Mouse (Mus musculus) erythroblast, embryonic 14.5 days (primary cell): ENCODE data around the gene P2ry10b. TPM values are rescaled to one million over a fixed set of nuclear protein-coding genes. Genes with fewer than 3 reads are reported as not detected.

Source experiments
- H3K27me3 ChIP-seq: 2 replicates; pipeline ENCODE4 v1.6.1; 2012; ENCODE audit warnings: inconsistent platforms; ENCODE audit not compliant: control insufficient read depth
- H3K36me3 ChIP-seq: 2 replicates; pipeline ENCODE4 v1.6.1; 2012; ENCODE audit warnings: mild to moderate bottlenecking, inconsistent platforms; ENCODE audit not compliant: control insufficient read depth
- H3K4me1 ChIP-seq: 2 replicates; pipeline ENCODE4 v1.6.1; 2012; ENCODE audit warnings: inconsistent platforms; ENCODE audit not compliant: control insufficient read depth
- H3K4me3 ChIP-seq: replicated peaks from 2 replicates; pipeline ENCODE3; 2012; ENCODE audit warnings: moderate library complexity, mild to moderate bottlenecking, inconsistent platforms
- H3K9me3 ChIP-seq: 2 replicates; pipeline ENCODE4 v1.6.1; 2012; ENCODE audit warnings: low read length, inconsistent platforms, mixed read lengths; ENCODE audit not compliant: control insufficient read depth
- GATA1 ChIP-seq: IDR thresholded peaks from 2 replicates; pipeline ENCODE4 v1.6.1; 2012; ENCODE audit warnings: low read length, inconsistent platforms, mixed read lengths
- TAL1 ChIP-seq: IDR thresholded peaks from 3 replicates; pipeline ENCODE4 v1.6.1; 2012; ENCODE audit warnings: low read length, inconsistent platforms, mixed read lengths
- polyA plus RNA-seq: library from polyadenylated mRNA; stranded (reverse); fragments of >175 nt; gene quantifications from 2 replicates; pipeline ENCODE4 v1.2.3, GENCODE M21; 2012

The P2ry10b gene
- polyA plus RNA-seq, 1 experiment = 0.05 TPM

GRCm38 (mm10) chrX:107168281-107168680 lies 19.6 kb downstream of the P2ry10b start:
- H3K9me3 ChIP-seq = no peaks in the 10 kb centered on the region
- no peaks in the 10 kb centered on the region for H3K36me3 ChIP-seq
- H3K4me3 ChIP-seq = no peak overlapping the region
- no peaks in the 10 kb centered on the region for H3K4me1 ChIP-seq
- TF ChIP-seq TAL1 = no peak
- H3K27me3 ChIP-seq = no peaks in the 10 kb centered on the region

GRCm38 (mm10) chrX:107169128-107169527 lies 20.4 kb downstream of the P2ry10b start:
- Histone ChIP-seq H3K4me3 (no peak overlapping the region), H3K4me1 (no peaks in the 10 kb centered on the region), H3K9me3 (no peaks in the 10 kb centered on the region), H3K36me3 (no peaks in the 10 kb centered on the region), H3K27me3 (no peaks in the 10 kb centered on the region)
- no peak for TF ChIP-seq GATA1
- TF ChIP-seq TAL1 = no peak

- Histone ChIP-seq H3K4me3 (no peak overlapping the region), H3K36me3 (no peaks in the 10 kb centered on the region), H3K4me1 (no peaks in the 10 kb centered on the region), H3K9me3 (no peaks in the 10 kb centered on the region; the same call in 1 of the 2 replicates), H3K27me3 (no peaks in the 10 kb centered on the region)
- TF ChIP-seq TAL1 (no peak), GATA1 (no peak)
Observed at GRCm38 (mm10) chrX:107178742-107179141, 30.0 kb downstream of the P2ry10b start.

DNA sequence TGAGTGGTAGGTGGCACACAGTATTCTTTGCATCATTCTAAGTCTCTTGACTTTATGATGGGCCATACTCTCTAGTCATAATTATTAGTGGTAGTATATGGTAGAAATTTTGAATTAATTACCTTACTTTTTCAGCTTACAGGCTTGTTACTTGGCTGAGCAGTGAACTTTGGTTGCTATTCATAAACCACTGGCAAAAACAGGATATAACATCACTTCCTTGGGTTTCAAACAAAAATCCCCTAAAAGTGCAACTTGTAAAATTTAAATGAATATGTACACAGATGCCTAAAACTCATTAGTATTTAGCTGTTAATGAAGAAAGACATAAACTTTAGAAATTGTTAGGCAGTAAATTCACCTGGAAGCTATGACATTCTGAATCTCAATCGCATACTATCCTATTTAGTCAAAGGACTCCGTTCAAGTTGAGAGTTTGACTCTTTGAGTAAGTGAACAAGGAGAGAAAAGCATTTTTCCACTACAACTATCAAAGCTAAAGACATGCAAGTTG lies 68.9 kb downstream of the P2ry10b start:
- no peaks in the 10 kb centered on the region for H3K4me1 ChIP-seq
- no peaks in the 10 kb centered on the region for H3K27me3 ChIP-seq
- TF ChIP-seq TAL1 (no peak), GATA1 (no peak)
- no peaks in the 10 kb centered on the region for H3K36me3 ChIP-seq
- H3K4me3 ChIP-seq = no peak overlapping the region
- no peaks in the 10 kb centered on the region for H3K9me3 ChIP-seq

Other genes starting within 250 kb of the P2ry10b start
- not detected in 2 replicates for gene Lpar4, start 228.3 kb upstream of the P2ry10b start, polyA plus RNA-seq
- gene P2ry10, start 60.4 kb upstream of the P2ry10b start, polyA plus RNA-seq = not detected in 2 replicates
- not detected in 2 replicates for gene Gpr174, start 107.0 kb downstream of the P2ry10b start, polyA plus RNA-seq